Mouse (Mus musculus) MEL (cell line): ENCODE measurements around the gene Prss12. TPM values are rescaled to one million over a fixed set of nuclear protein-coding genes. Genes with fewer than 3 reads are reported as not detected.
A peak's percentile ranks its signal among the peaks of the same experiment; 100 is the strongest.

Experiments
- DNase-seq: peaks from one replicate; pipeline ENCODE4 v3.0.0; 2011; ENCODE audit warnings: low read depth, low spot score
- H3K27ac ChIP-seq: 2 replicates; pipeline ENCODE4 v1.5.1; 2012; ENCODE audit warnings: low read depth, mild to moderate bottlenecking, control low read depth, low read length, moderate library complexity; ENCODE audit not compliant: control insufficient read depth
- H3K27me3 ChIP-seq, 2 experiments: fragments of 150-350 bp in 1 of 2; sonication (generic) in 1 of 2; 2 replicates each; pipeline ENCODE4 v1.6.1; 2012; ENCODE audit warnings: low read length in 2 of 2, mild to moderate bottlenecking in 2 of 2, improper control_type of control experiment in 1 of 2, moderate library complexity in 1 of 2; ENCODE audit not compliant: insufficient read depth in 2 of 2, control insufficient read depth in 1 of 2
- H3K36me3 ChIP-seq, 2 experiments: 2 replicates each; pipeline ENCODE4 v1.6.1; 2012 to 2014; ENCODE audit warnings: low read length in 2 of 2, improper control_type of control experiment in 1 of 2, inconsistent platforms in 1 of 2, mild to moderate bottlenecking in 1 of 2; ENCODE audit not compliant: insufficient read depth in 2 of 2, control insufficient read depth in 1 of 2
- H3K4me1 ChIP-seq, 2 experiments: fragments of 150-350 bp in 1 of 2; sonication (generic) in 1 of 2; 2 replicates each; pipeline ENCODE4 v1.6.1; 2012; ENCODE audit warnings: low read length in 2 of 2, improper control_type of control experiment in 1 of 2, mild to moderate bottlenecking in 1 of 2; ENCODE audit not compliant: insufficient read depth in 2 of 2, control insufficient read depth in 1 of 2
- H3K4me3 ChIP-seq, 2 experiments: fragments of 150-350 bp in 1 of 2; sonication (generic) in 1 of 2; 2 replicates each; pipeline ENCODE4 v1.5.1; 2012; ENCODE audit warnings: low read depth in 2 of 2, low read length in 2 of 2, mild to moderate bottlenecking in 2 of 2, moderate library complexity in 2 of 2, control low read depth in 1 of 2, improper control_type of control experiment in 1 of 2; ENCODE audit not compliant: control insufficient read depth in 1 of 2, insufficient read depth in 1 of 2
- H3K79me2 ChIP-seq: 2 replicates; pipeline ENCODE4 v1.6.1; 2012; ENCODE audit warnings: mild to moderate bottlenecking, low read length, moderate library complexity; ENCODE audit not compliant: control insufficient read depth, poor library complexity, insufficient read depth
- H3K9ac ChIP-seq: 2 replicates; pipeline ENCODE4 v1.6.1; 2012; ENCODE audit warnings: low read depth, mild to moderate bottlenecking, control low read depth, low read length, moderate library complexity; ENCODE audit not compliant: control insufficient read depth, poor library complexity, severe bottlenecking
- H3K9me3 ChIP-seq: fragments of 150-350 bp; sonication (generic); replicated peaks from 2 replicates; pipeline ENCODE4 v1.6.1; 2012; ENCODE audit warnings: mild to moderate bottlenecking, low read length, improper control_type of control experiment, moderate library complexity; ENCODE audit not compliant: insufficient read depth
- EP300 ChIP-seq, 2 experiments: IDR thresholded peaks; 2 replicates each; pipeline ENCODE4 v1.6.1; 2011; ENCODE audit warnings: improper control_type of control experiment in 2 of 2, low read length in 2 of 2, low read depth in 1 of 2, mild to moderate bottlenecking in 1 of 2
- GABPA ChIP-seq: IDR thresholded peaks from 2 replicates; pipeline ENCODE4 v1.6.1; 2012; ENCODE audit warnings: low read depth, mild to moderate bottlenecking, inconsistent platforms, low read length, improper control_type of control experiment, moderate library complexity
- GATA1 ChIP-seq: IDR thresholded peaks from 2 replicates; pipeline ENCODE4 v1.6.1; 2011; ENCODE audit warnings: low read depth, low read length, improper control_type of control experiment
- HCFC1 ChIP-seq: IDR thresholded peaks from 2 replicates; pipeline ENCODE4 v1.6.1; 2012; ENCODE audit warnings: low read depth, mild to moderate bottlenecking, inconsistent platforms, low read length, improper control_type of control experiment, moderate library complexity
- SIN3A ChIP-seq: IDR thresholded peaks from 2 replicates; pipeline ENCODE4 v1.6.1; 2012; ENCODE audit warnings: low read length, improper control_type of control experiment, inconsistent platforms
- USF2 ChIP-seq, 2 experiments: IDR thresholded peaks; 2 replicates each; pipeline ENCODE4 v1.6.1; 2011 to 2012; ENCODE audit warnings: improper control_type of control experiment in 2 of 2, low read length in 2 of 2, borderline replicate concordance in 1 of 2, inconsistent platforms in 1 of 2, low read depth in 1 of 2, mild to moderate bottlenecking in 1 of 2; ENCODE audit not compliant: insufficient read depth in 1 of 2
- polyA plus RNA-seq, 2 experiments: library from polyadenylated mRNA; stranded (reverse) in 1 of 2; unstranded in 1 of 2; fragments of >175 nt in 1 of 2; fragments of >200 nt in 1 of 2; gene quantifications; 2 replicates each; pipeline versions ENCODE4 v1.2.1 to v1.2.4; 2012; ENCODE audit warnings: low replicate concordance in 2 of 2, low read depth in 1 of 2; ENCODE audit not compliant: insufficient read length in 2 of 2, insufficient read depth in 1 of 2, missing spikeins in 1 of 2
- total RNA-seq: library from RNA; depleted of rRNA; stranded (reverse); fragments of 300-350 nt; gene quantifications from 2 replicates; pipeline ENCODE4 v1.2.3, GENCODE M21; 2012; rRNA removed

The Prss12 gene
- total and polyA plus RNA-seq, 3 experiments: 0.23 TPM; not detected in 2

DNA sequence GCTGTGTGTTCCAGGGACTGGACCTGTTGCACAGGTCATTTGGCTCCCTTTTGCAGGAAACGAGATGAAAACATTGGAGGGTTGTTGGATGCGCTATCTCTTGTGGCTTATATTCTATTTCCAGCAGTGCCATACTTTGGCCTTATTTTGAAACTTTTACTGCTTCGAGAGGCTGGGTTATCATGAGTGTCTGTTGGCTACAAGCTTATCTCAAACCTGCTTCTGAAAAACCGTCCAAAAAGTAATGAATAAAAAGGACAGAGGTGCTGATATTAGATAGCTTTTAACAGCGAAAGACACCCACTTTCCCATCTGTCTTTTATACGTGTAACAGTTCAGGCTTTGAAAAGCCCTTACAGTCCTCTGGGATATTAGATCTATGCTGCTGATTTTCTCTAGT is 107.2 kb downstream of the Prss12 start (continued):
- TF ChIP-seq GABPA (0 out of 2 replicates have a peak, but pooled peaks have one; percentile 47), USF2 (IDR thresholded peaks at IDR 0.05; ENCODE audit: borderline replicate concordance in 1 of 2, insufficient read depth in 1 of 2, low read depth in 1 of 2, low read length in 2 of 2) (no peak)

DNA sequence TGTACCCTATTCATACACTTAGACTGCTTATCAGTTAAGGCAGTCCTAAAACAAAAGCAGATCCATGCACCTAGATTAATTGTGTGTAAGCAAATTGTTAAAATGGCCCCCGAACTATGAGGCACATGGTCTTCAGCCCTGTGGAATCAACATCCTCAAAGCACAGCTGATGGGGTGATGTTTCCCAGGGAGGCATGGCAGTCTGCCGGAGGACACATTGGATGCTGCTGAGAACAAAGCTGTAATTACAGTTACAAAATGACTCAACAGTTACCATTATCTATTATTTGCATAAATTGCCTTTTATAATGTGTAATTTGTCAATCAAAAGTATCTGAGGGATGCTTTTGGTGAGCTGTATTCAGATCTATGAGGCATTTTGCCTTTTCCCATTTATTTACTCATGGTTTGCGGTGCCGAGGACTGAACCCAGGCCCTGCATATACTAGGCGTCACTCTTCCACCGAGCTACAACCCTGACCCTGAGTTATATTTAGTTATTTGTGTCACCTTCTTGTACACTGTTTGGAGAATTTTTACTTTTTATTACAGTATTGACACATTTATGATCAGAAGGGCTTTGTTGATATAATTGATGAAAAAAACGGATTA is 108.6 kb downstream of the Prss12 start:
- Histone ChIP-seq H3K27me3 (no peaks in the 10 kb centered on the region), H3K36me3 (peaks cover 0 to 42% of the 10 kb centered on the region in 2 experiments; a peak in 2 of 4 replicates), H3K4me3 (no peak overlapping the region), H3K4me1 (peaks cover 28 to 37% of the 10 kb centered on the region in 2 experiments), H3K79me2 (no peaks in the 10 kb centered on the region), H3K27ac (no peak overlapping the region), H3K9ac (no peak overlapping the region), H3K9me3 (no peaks in the 10 kb centered on the region)
- DNase-seq: no peak
- no peak for TF ChIP-seq SIN3A
- no peak for TF ChIP-seq EP300 (IDR thresholded peaks at IDR 0.05; ENCODE audit: low read depth in 1 of 2, low read length in 2 of 2)
- 0 out of 2 replicates have a peak, but pooled peaks have one; percentile 15 for TF ChIP-seq GATA1
- no peak for TF ChIP-seq HCFC1

Other genes with a start within 250 kb of the Prss12 start
- 0.04 TPM in 1 of 2 replicates, not detected in the other for gene Synpo2, start 210.8 kb upstream of the Prss12 start, total RNA-seq
- gene Synpo2, start 210.8 kb upstream of the Prss12 start, polyA plus RNA-seq: not detected
- gene Sec24d, start 179.5 kb upstream of the Prss12 start, total RNA-seq: 10.3 and 12.2 TPM in 2 replicates
- gene Sec24d, start 179.5 kb upstream of the Prss12 start, polyA plus RNA-seq: 10 to 100 TPM in 1 of 2 experiments, not detected in 1; 23.9 TPM
- 8.5 and 9.0 TPM in 2 replicates for gene Mettl14, start 60.8 kb upstream of the Prss12 start, total RNA-seq
- 10 to 100 TPM in 1 of 2 experiments, not detected in 1; 18.8 TPM for gene Mettl14, start 60.8 kb upstream of the Prss12 start, polyA plus RNA-seq
- 0.07 and 0.08 TPM in 2 replicates for gene Ndst3, start 243.9 kb downstream of the Prss12 start, total RNA-seq
- under 1 TPM in 1 of 2 experiments, not detected in 1; 0.22 TPM for gene Ndst3, start 243.9 kb downstream of the Prss12 start, polyA plus RNA-seq